Mouse (Mus musculus) liver, embryonic 14.5 days (tissue): ENCODE results near the gene Ttc6.

ENCODE experiments used
- CTCF ChIP-seq: IDR thresholded peaks from 2 replicates; pipeline ENCODE4 v1.5.1; 2016; ENCODE audit warnings: antibody characterized with exemption, low read depth, control low read depth
- EP300 ChIP-seq: IDR thresholded peaks from 2 replicates; pipeline ENCODE4 v1.6.1; 2016; ENCODE audit warnings: antibody characterized with exemption, low read depth

GRCm38 (mm10) chr12:57709966-57710365, 146.1 kb downstream of the Ttc6 start:
- TF ChIP-seq CTCF, result no peak
- TF ChIP-seq EP300, result no peak
